In the genomic region with DNA sequence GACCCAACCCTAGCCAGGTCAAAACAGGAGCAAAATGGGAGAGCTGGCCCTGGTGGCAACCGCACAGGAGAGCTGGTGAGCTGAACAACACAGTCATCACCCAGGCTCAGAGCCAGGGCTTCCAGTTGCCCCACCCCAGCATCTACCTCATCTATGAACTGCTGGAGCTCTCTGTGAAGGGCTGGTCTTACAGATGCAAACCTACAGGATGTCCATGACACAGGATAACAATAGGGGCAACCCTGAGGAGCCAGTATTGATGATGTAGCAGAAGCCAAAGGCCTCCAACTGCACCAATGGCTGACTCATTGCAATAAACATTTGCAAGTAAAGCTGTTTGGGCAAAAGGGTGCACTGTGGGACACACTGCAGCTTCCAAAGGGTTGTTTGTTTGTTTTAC, we compare ENCODE assay signal across 24 mouse cellular contexts. TPM values are rescaled to one million over a fixed set of nuclear protein-coding genes. Genes with fewer than 3 reads are reported as not detected.
A peak's percentile ranks its signal among the peaks of the same experiment; 100 is the strongest.
DNase-seq lines count a peak whose midpoint lies in the region; ATAC-seq and TF ChIP-seq lines count a peak whose summit lies in the region.
"Had no signal": no experiment of that assay in that cellular context is flagged by ENCODE, and none has a peak within 500 bp of the region (broad histone marks: within the 10 kb centered on the region; RNA-seq: fewer than 3 reads in every experiment).

No protein-coding gene starts in this region.

- H3K4me3 ChIP-seq in lung, embryonic 16.5 days (ENCODE audit: low read length), result no peak overlapping the region
- no peak overlapping the region for H3K4me3 ChIP-seq in forebrain, embryonic 14.5 days (ENCODE audit: low read depth, low read length)
- no peak overlapping the region for H3K4me3 ChIP-seq in thymus, adult 2 months (ENCODE audit: control insufficient read depth, insufficient read depth, low read length)
- H3K4me3 ChIP-seq: embryonic facial prominence, embryonic 13.5 days; forebrain, embryonic 12.5 days; gastrocnemius, adult 2 months; heart, embryonic 15.5 days; hindbrain, embryonic 13.5 days had no signal

- no peaks in the 10 kb centered on the region for H3K36me3 ChIP-seq in lung, embryonic 16.5 days (ENCODE audit: control insufficient read depth, insufficient read depth, low read length)
- no peaks in the 10 kb centered on the region for H3K36me3 ChIP-seq in forebrain, embryonic 14.5 days (ENCODE audit: control insufficient read depth, insufficient read depth, low read length)
- no peaks in the 10 kb centered on the region for H3K36me3 ChIP-seq in thymus, adult 2 months (ENCODE audit: control insufficient read depth, insufficient read depth, low read length)
- H3K36me3 ChIP-seq: embryonic facial prominence, embryonic 13.5 days; forebrain, embryonic 12.5 days; heart, embryonic 15.5 days; hindbrain, embryonic 13.5 days had no signal

- H3K27ac ChIP-seq in lung, embryonic 16.5 days (ENCODE audit: low read length), result no peak overlapping the region
- no peak overlapping the region for H3K27ac ChIP-seq in forebrain, embryonic 14.5 days (ENCODE audit: low read depth, low read length)
- no peak overlapping the region for H3K27ac ChIP-seq in thymus, adult 2 months (ENCODE audit: control insufficient read depth, insufficient read depth, low read length)
- H3K27ac ChIP-seq: embryonic facial prominence, embryonic 13.5 days; forebrain, embryonic 12.5 days; gastrocnemius, adult 2 months; heart, embryonic 15.5 days; hindbrain, embryonic 13.5 days; hindbrain, postnatal 0 days had no signal

- TF ChIP-seq POLR2A in thymus, adult 2 months (IDR thresholded peaks at IDR 0.05; ENCODE audit: control insufficient read depth, extremely low read depth, insufficient read depth, low read length, poor library complexity), result no peak

- H3K9me3 ChIP-seq in lung, embryonic 16.5 days (ENCODE audit: control insufficient read depth, low read length), result no peaks in the 10 kb centered on the region
- H3K9me3 ChIP-seq in forebrain, embryonic 14.5 days (replicated peaks; ENCODE audit: control insufficient read depth, low read length), result no peaks in the 10 kb centered on the region
- H3K9me3 ChIP-seq: embryonic facial prominence, embryonic 13.5 days; forebrain, embryonic 12.5 days; heart, embryonic 15.5 days; hindbrain, embryonic 13.5 days had no signal

- no peak overlapping the region for H3K4me2 ChIP-seq in lung, embryonic 16.5 days (ENCODE audit: low read depth, low read length)
- H3K4me2 ChIP-seq in forebrain, embryonic 14.5 days (ENCODE audit: low read length), result no peak overlapping the region
- H3K4me2 ChIP-seq: embryonic facial prominence, embryonic 13.5 days; forebrain, embryonic 12.5 days; heart, embryonic 11.5 days; heart, embryonic 15.5 days; hindbrain, embryonic 13.5 days had no signal

- peak; percentile 61 for DNase-seq in adrenal gland, adult 2 months
- no peak for DNase-seq in adrenal gland, adult 8-10 months
- no peak for DNase-seq in lung, postnatal 4 days
- DNase-seq in R1 (ENCODE audit: low read depth, low spot score), result peak; percentile 95
- DNase-seq in forebrain, embryonic 14.5 days (ENCODE audit: low spot score), result no peak
- DNase-seq in thymus, adult 2 months, result no peak
- DNase-seq: cerebellum, adult 11-12 months; cerebellum, adult 9-11 months; cerebellum, postnatal 36 days; forebrain, postnatal 0 days; gastrocnemius, adult 2 months; gastrocnemius, postnatal 36 days; heart, adult 18-20 months; heart, postnatal 14 days; kidney, adult 11 months had no signal

- no peak overlapping the region for H3K9ac ChIP-seq in lung, embryonic 16.5 days (ENCODE audit: low read length)
- H3K9ac ChIP-seq in forebrain, embryonic 14.5 days (ENCODE audit: low read length), result no peak overlapping the region
- H3K9ac ChIP-seq: embryonic facial prominence, embryonic 13.5 days; forebrain, embryonic 12.5 days; forebrain, postnatal 0 days; heart, embryonic 15.5 days; hindbrain, embryonic 13.5 days had no signal

- ATAC-seq in lung, embryonic 16.5 days (ENCODE audit: low read depth), result 0 out of 2 replicates have a peak, but pooled peaks have one; percentile 24
- no peak for ATAC-seq in forebrain, embryonic 14.5 days
- ATAC-seq: forebrain, postnatal 0 days; hindbrain, postnatal 0 days; Patski had no signal

- TF ChIP-seq CTCF in thymus, adult 2 months (IDR thresholded peaks at IDR 0.05; ENCODE audit: borderline replicate concordance, control insufficient read depth, extremely low read depth, insufficient read depth, low read length, poor library complexity), result no peak

- no peaks in the 10 kb centered on the region for H3K27me3 ChIP-seq in lung, embryonic 16.5 days (ENCODE audit: control insufficient read depth, insufficient read depth, low read depth, low read length)
- no peaks in the 10 kb centered on the region for H3K27me3 ChIP-seq in forebrain, embryonic 14.5 days (replicated peaks; ENCODE audit: control insufficient read depth, insufficient read depth, low read length)
- no peaks in the 10 kb centered on the region for H3K27me3 ChIP-seq in thymus, adult 2 months (ENCODE audit: control insufficient read depth, insufficient read depth, low read length)
- H3K27me3 ChIP-seq: CH12.LX; embryonic facial prominence, embryonic 13.5 days; forebrain, embryonic 12.5 days; heart, embryonic 15.5 days; hindbrain, embryonic 13.5 days; Patski had no signal

- H3K4me1 ChIP-seq in lung, embryonic 16.5 days (replicated peaks; ENCODE audit: control insufficient read depth, insufficient read depth, low read length), result peaks cover 4% of the 10 kb centered on the region; the same call in 1 of the 2 replicates
- H3K4me1 ChIP-seq in forebrain, embryonic 14.5 days (ENCODE audit: control insufficient read depth, insufficient read depth, low read length), result no peaks in the 10 kb centered on the region
- H3K4me1 ChIP-seq in thymus, adult 2 months (replicated peaks; ENCODE audit: control insufficient read depth, insufficient read depth, low read length), result no peaks in the 10 kb centered on the region
- H3K4me1 ChIP-seq: forebrain, embryonic 12.5 days; hindbrain, embryonic 13.5 days had no signal

- WGBS in lung, embryonic 16.5 days, result 80% methylated on average over 1 of the region's 1 CpGs
- WGBS in forebrain, embryonic 14.5 days, result 100% methylated on average over 1 of the region's 1 CpGs
- 100% methylated on average over 1 of the region's 1 CpGs for WGBS in thymus, adult 2 months

RNA-seq across cellular contexts. Expression of a gene that starts 15.0 kb away (rescaled TPM):
- 10 to 100 TPM; 38.6 to 82.3 TPM for total RNA-seq in adrenal gland, adult 2 months (2021)
- 3.4 and 3.9 TPM in 2 replicates for polyA plus RNA-seq in adrenal gland, adult 2 months (2012; rRNA removed)
- 10 to 100 TPM; 52.6 to 72.0 (median 55.3) TPM for total RNA-seq in adrenal gland, adult 8-10 months (2022)
- 84.2 and 85.3 TPM in 2 replicates for polyA plus RNA-seq in lung, embryonic 16.5 days (2015; fragmentation: Nextera tagmentation; extraction: Ambion mirVana)
- 143 and 144 TPM in 2 replicates for polyA plus RNA-seq in forebrain, embryonic 14.5 days (2014; fragmentation: Nextera tagmentation; extraction: Ambion mirVana)
- polyA plus RNA-seq in thymus, adult 2 months (2012; rRNA removed), result 30.4 and 36.5 TPM in 2 replicates

RNA-seq across cellular contexts. Expression of a gene that starts 55.3 kb away (rescaled TPM):
- total RNA-seq in adrenal gland, adult 2 months (2021), result 100 to 1,000 TPM; 101 to 116 TPM
- 9.7 and 12.9 TPM in 2 replicates for polyA plus RNA-seq in adrenal gland, adult 2 months (2012; rRNA removed)
- total RNA-seq in adrenal gland, adult 8-10 months (2022), result 100 to 1,000 TPM in 2 of 4 experiments, 10 to 100 TPM in 2; 83.7 to 130 (median 96.0) TPM
- 12.4 and 14.1 TPM in 2 replicates for polyA plus RNA-seq in lung, embryonic 16.5 days (2015; fragmentation: Nextera tagmentation; extraction: Ambion mirVana)
- 0.33 TPM in 2 replicates for polyA plus RNA-seq in forebrain, embryonic 14.5 days (2014; fragmentation: Nextera tagmentation; extraction: Ambion mirVana)
- polyA plus RNA-seq in thymus, adult 2 months (2012; rRNA removed), result 6.4 and 7.7 TPM in 2 replicates

Comparison
In these comparisons a context has a peak if more than half of its experiments do, and no peak if none do; other contexts are left out.
1. DNase-seq: peak in adrenal gland, adult 2 months (single experiment) and R1 (single experiment); none in adrenal gland, adult 8-10 months (single experiment), lung, postnatal 4 days (0 of 2), forebrain, embryonic 14.5 days (single experiment) and thymus, adult 2 months (single experiment).